Mouse (Mus musculus): ENCODE data around the gene Eml6. TPM values are rescaled to one million over a fixed set of nuclear protein-coding genes. Genes with fewer than 3 reads are reported as not detected.

Eml6 gene
- polyA plus RNA-seq, 1 experiment from 2014 or later: 1.1 TPM

DNA sequence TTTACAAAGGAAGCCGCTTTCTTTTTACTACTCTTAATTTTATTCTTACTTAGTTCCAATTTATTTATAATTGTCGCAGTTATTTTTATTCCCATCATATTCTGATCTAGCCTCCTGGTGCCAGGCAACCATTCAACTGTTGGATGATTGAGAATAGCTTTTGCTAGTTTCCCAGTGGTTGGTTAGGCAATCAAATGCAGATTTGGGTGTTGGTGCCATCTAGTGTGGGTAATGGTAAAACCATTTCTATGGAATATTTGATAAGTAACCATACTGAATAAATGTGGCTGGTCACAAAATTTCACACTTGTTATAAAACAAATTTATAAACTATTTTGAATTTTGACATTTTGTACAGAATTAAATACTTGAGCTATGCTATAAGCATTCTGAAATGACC lies 311.0 kb downstream of the Eml6 start:
- no peak for DNase-seq (ENCODE audit: low spot score)

GRCm38 (mm10) chr11:29714114-29714513 lies 311.7 kb downstream of the Eml6 start:
- no peaks in the 10 kb centered on the region for H3K9me3 ChIP-seq (ENCODE audit: control insufficient read depth, low read length)
- H3K36me3 ChIP-seq (ENCODE audit: control insufficient read depth, insufficient read depth, low read length): no peaks in the 10 kb centered on the region
- no peak overlapping the region for H3K27ac ChIP-seq (ENCODE audit: low read depth, low read length)
- no peak overlapping the region for H3K4me3 ChIP-seq (ENCODE audit: low read depth, low read length)
- 89% methylated on average over 7 of the region's 7 CpGs for WGBS
- no peak for ATAC-seq (ENCODE audit: insufficient read depth, low FRiP score, low TSS enrichment)
- no peak for DNase-seq (ENCODE audit: low spot score)
- H3K27me3 ChIP-seq (ENCODE audit: control insufficient read depth, insufficient read depth, low read length): no peaks in the 10 kb centered on the region
- no peak overlapping the region for H3K9ac ChIP-seq (ENCODE audit: low read length)
- no peaks in the 10 kb centered on the region for H3K4me1 ChIP-seq (ENCODE audit: control insufficient read depth, insufficient read depth, low read length)
- no peak overlapping the region for H3K4me2 ChIP-seq (ENCODE audit: low read depth)

More for the DNA sequence above, 311.0 kb downstream of the Eml6 start:
- Histone ChIP-seq H3K27ac (ENCODE audit: low read depth, low read length) (no peak overlapping the region), H3K27me3 (ENCODE audit: control insufficient read depth, insufficient read depth, low read length) (no peaks in the 10 kb centered on the region), H3K4me3 (ENCODE audit: low read depth, low read length) (no peak overlapping the region), H3K9ac (ENCODE audit: low read length) (no peak overlapping the region), H3K4me2 (ENCODE audit: low read depth) (no peak overlapping the region), H3K36me3 (ENCODE audit: control insufficient read depth, insufficient read depth, low read length) (no peaks in the 10 kb centered on the region), H3K4me1 (ENCODE audit: control insufficient read depth, insufficient read depth, low read length) (no peaks in the 10 kb centered on the region), H3K9me3 (ENCODE audit: control insufficient read depth, low read length) (no peaks in the 10 kb centered on the region)
- WGBS: 97% methylated on average over 2 of the region's 2 CpGs
- ATAC-seq (ENCODE audit: insufficient read depth, low FRiP score, low TSS enrichment): no peak

GRCm38 (mm10) chr11:29709512-29709911 lies 316.3 kb downstream of the Eml6 start:
- ATAC-seq (ENCODE audit: insufficient read depth, low FRiP score, low TSS enrichment) (no peak), DNase-seq (ENCODE audit: low spot score) (no peak)
- Histone ChIP-seq H3K4me1 (ENCODE audit: control insufficient read depth, insufficient read depth, low read length) (no peaks in the 10 kb centered on the region), H3K36me3 (ENCODE audit: control insufficient read depth, insufficient read depth, low read length) (no peaks in the 10 kb centered on the region), H3K9me3 (ENCODE audit: control insufficient read depth, low read length) (no peaks in the 10 kb centered on the region), H3K27ac (ENCODE audit: low read depth, low read length) (no peak overlapping the region), H3K4me3 (ENCODE audit: low read depth, low read length) (no peak overlapping the region), H3K9ac (ENCODE audit: low read length) (no peak overlapping the region), H3K27me3 (ENCODE audit: control insufficient read depth, insufficient read depth, low read length) (no peaks in the 10 kb centered on the region), H3K4me2 (ENCODE audit: low read depth) (no peak overlapping the region)

DNA sequence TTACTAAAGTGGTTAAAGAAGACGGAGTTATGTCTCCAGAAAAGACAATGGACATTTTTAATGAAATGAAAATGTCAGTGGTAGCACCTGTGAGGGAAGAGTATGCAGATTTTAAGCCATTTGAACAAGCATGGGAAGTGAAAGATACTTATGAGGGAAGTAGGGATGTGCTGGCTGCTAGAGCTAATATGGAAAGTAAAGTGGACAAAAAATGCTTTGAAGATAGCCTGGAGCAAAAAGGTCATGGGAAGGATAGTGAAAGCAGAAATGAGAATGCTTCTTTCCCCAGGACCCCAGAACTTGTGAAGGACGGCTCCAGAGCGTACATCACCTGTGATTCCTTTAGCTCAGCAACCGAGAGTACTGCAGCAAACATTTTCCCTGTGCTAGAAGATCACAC lies 319.0 kb downstream of the Eml6 start:
- WGBS: 93% methylated on average over 4 of the region's 4 CpGs

GRCm38 (mm10) chr11:29705263-29705662 lies 320.6 kb downstream of the Eml6 start:
- no peak overlapping the region for H3K9ac ChIP-seq (ENCODE audit: low read length)
- no peak overlapping the region for H3K4me3 ChIP-seq (ENCODE audit: low read depth, low read length)
- DNase-seq (ENCODE audit: low spot score) (no peak), ATAC-seq (ENCODE audit: insufficient read depth, low FRiP score, low TSS enrichment) (no peak)
- no peaks in the 10 kb centered on the region for H3K27me3 ChIP-seq (ENCODE audit: control insufficient read depth, insufficient read depth, low read length)
- H3K36me3 ChIP-seq (ENCODE audit: control insufficient read depth, insufficient read depth, low read length): no peaks in the 10 kb centered on the region
- no peak overlapping the region for H3K27ac ChIP-seq (ENCODE audit: low read depth, low read length)
- H3K4me2 ChIP-seq (ENCODE audit: low read depth): no peak overlapping the region
- H3K4me1 ChIP-seq (ENCODE audit: control insufficient read depth, insufficient read depth, low read length): no peaks in the 10 kb centered on the region
- H3K9me3 ChIP-seq (ENCODE audit: control insufficient read depth, low read length): no peaks in the 10 kb centered on the region

More for the DNA sequence above, 319.0 kb downstream of the Eml6 start:
- Histone ChIP-seq H3K4me1 (ENCODE audit: control insufficient read depth, insufficient read depth, low read length) (no peaks in the 10 kb centered on the region), H3K9me3 (ENCODE audit: control insufficient read depth, low read length) (no peaks in the 10 kb centered on the region), H3K4me3 (ENCODE audit: low read depth, low read length) (no peak overlapping the region), H3K9ac (ENCODE audit: low read length) (no peak overlapping the region), H3K27me3 (ENCODE audit: control insufficient read depth, insufficient read depth, low read length) (no peaks in the 10 kb centered on the region), H3K27ac (ENCODE audit: low read depth, low read length) (no peak overlapping the region), H3K4me2 (ENCODE audit: low read depth) (no peak overlapping the region), H3K36me3 (ENCODE audit: control insufficient read depth, insufficient read depth, low read length) (no peaks in the 10 kb centered on the region)
- ATAC-seq (ENCODE audit: insufficient read depth, low FRiP score, low TSS enrichment) (no peak), DNase-seq (ENCODE audit: low spot score) (no peak)

- Histone ChIP-seq H3K9ac (ENCODE audit: low read length) (no peak overlapping the region), H3K4me3 (ENCODE audit: low read depth, low read length) (no peak overlapping the region), H3K4me2 (ENCODE audit: low read depth) (no peak overlapping the region), H3K36me3 (ENCODE audit: control insufficient read depth, insufficient read depth, low read length) (no peaks in the 10 kb centered on the region), H3K27me3 (ENCODE audit: control insufficient read depth, insufficient read depth, low read length) (no peaks in the 10 kb centered on the region), H3K4me1 (ENCODE audit: control insufficient read depth, insufficient read depth, low read length) (no peaks in the 10 kb centered on the region), H3K27ac (ENCODE audit: low read depth, low read length) (no peak overlapping the region), H3K9me3 (ENCODE audit: control insufficient read depth, low read length) (no peaks in the 10 kb centered on the region)
- no peak for ATAC-seq (ENCODE audit: insufficient read depth, low FRiP score, low TSS enrichment)
- no peak for DNase-seq (ENCODE audit: low spot score)
- WGBS: 95% methylated on average over 3 of the region's 3 CpGs
Observed at GRCm38 (mm10) chr11:29702721-29703120, 323.1 kb downstream of the Eml6 start.

GRCm38 (mm10) chr11:29694754-29695153 lies 331.1 kb downstream of the Eml6 start:
- no peak overlapping the region for H3K4me2 ChIP-seq (ENCODE audit: low read depth)
- no peaks in the 10 kb centered on the region for H3K9me3 ChIP-seq (ENCODE audit: control insufficient read depth, low read length)
- H3K27me3 ChIP-seq (ENCODE audit: control insufficient read depth, insufficient read depth, low read length): no peaks in the 10 kb centered on the region
- no peak for DNase-seq (ENCODE audit: low spot score)
- H3K27ac ChIP-seq (ENCODE audit: low read depth, low read length): no peak overlapping the region
- no peak for ATAC-seq (ENCODE audit: insufficient read depth, low FRiP score, low TSS enrichment)
- no peak overlapping the region for H3K4me3 ChIP-seq (ENCODE audit: low read depth, low read length)
- no peak overlapping the region for H3K9ac ChIP-seq (ENCODE audit: low read length)
- no peaks in the 10 kb centered on the region for H3K36me3 ChIP-seq (ENCODE audit: control insufficient read depth, insufficient read depth, low read length)
- H3K4me1 ChIP-seq (ENCODE audit: control insufficient read depth, insufficient read depth, low read length): no peaks in the 10 kb centered on the region

GRCm38 (mm10) chr11:29693576-29694410 lies 332.0 kb downstream of the Eml6 start:
- H3K36me3 ChIP-seq (ENCODE audit: control insufficient read depth, insufficient read depth, low read length): no peaks in the 10 kb centered on the region
- no peaks in the 10 kb centered on the region for H3K27me3 ChIP-seq (ENCODE audit: control insufficient read depth, insufficient read depth, low read length)
- H3K4me2 ChIP-seq (ENCODE audit: low read depth): peak overlapping the region; percentile 48
- no peaks in the 10 kb centered on the region for H3K4me1 ChIP-seq (ENCODE audit: control insufficient read depth, insufficient read depth, low read length)
- DNase-seq (ENCODE audit: low spot score) (peak; percentile 94), ATAC-seq (ENCODE audit: insufficient read depth, low FRiP score, low TSS enrichment) (peak; percentile 93)
- peak overlapping the region; percentile 97 for H3K4me3 ChIP-seq (ENCODE audit: low read depth, low read length)
- peak overlapping the region; percentile 94 for H3K9ac ChIP-seq (ENCODE audit: low read length)
- H3K27ac ChIP-seq (ENCODE audit: low read depth, low read length): peak overlapping the region; percentile 94
- WGBS: 1% methylated on average over 43 of the region's 53 CpGs
- H3K9me3 ChIP-seq (ENCODE audit: control insufficient read depth, low read length): no peaks in the 10 kb centered on the region
